Mouse (Mus musculus) hindbrain, embryonic 11.5 days (tissue): ENCODE results near the gene Cacna1e. TPM values are rescaled to one million over a fixed set of nuclear protein-coding genes. Genes with fewer than 3 reads are reported as not detected.

Experiments
- ATAC-seq: fragments of 200-750 bp; cut with Nextera tagmentation; 2 replicates; pipeline ENCODE4 v1.8.0; 2017; ENCODE audit warnings: mild to moderate bottlenecking, moderate TSS enrichment, moderate library complexity; ENCODE audit not compliant: low FRiP score
- DNase-seq: peaks from one replicate; pipeline ENCODE4 v3.0.0-alpha.2; 2015; ENCODE audit warnings: low spot score
- H3K27ac ChIP-seq: fragments of 300-500 bp; sonication (generic); 2 replicates; pipeline ENCODE4 v1.5.1; 2014; ENCODE audit warnings: mild to moderate bottlenecking, low read depth, low read length
- H3K27me3 ChIP-seq: fragments of 300-500 bp; sonication (generic); 2 replicates; pipeline ENCODE4 v1.6.1; 2014; ENCODE audit warnings: mild to moderate bottlenecking, low read length, moderate library complexity, mixed read lengths; ENCODE audit not compliant: control insufficient read depth, insufficient read depth
- H3K36me3 ChIP-seq: fragments of 300-500 bp; sonication (generic); 2 replicates; pipeline ENCODE4 v1.6.1; 2014; ENCODE audit warnings: mild to moderate bottlenecking, low read length, moderate library complexity, mixed read lengths; ENCODE audit not compliant: control insufficient read depth, insufficient read depth
- H3K4me1 ChIP-seq: fragments of 300-500 bp; sonication (generic); replicated peaks from 2 replicates; pipeline ENCODE4 v1.6.1; 2014; ENCODE audit warnings: low read length, mixed read lengths; ENCODE audit not compliant: control insufficient read depth, insufficient read depth
- H3K4me2 ChIP-seq: fragments of 300-500 bp; sonication (generic); replicated peaks from 2 replicates; pipeline ENCODE4 v1.6.1; 2014; ENCODE audit warnings: mild to moderate bottlenecking, low read depth, low read length
- H3K4me3 ChIP-seq: fragments of 300-500 bp; sonication (generic); 2 replicates; pipeline ENCODE4 v1.5.1; 2014; ENCODE audit warnings: low read depth, low read length
- H3K9ac ChIP-seq: fragments of 300-500 bp; sonication (generic); 2 replicates; pipeline ENCODE4 v1.6.1; 2014; ENCODE audit warnings: low read depth, low read length
- H3K9me3 ChIP-seq: fragments of 300-500 bp; sonication (generic); 2 replicates; pipeline ENCODE4 v1.6.1; 2016; ENCODE audit warnings: low read length; ENCODE audit not compliant: control insufficient read depth
- WGBS: fragments of 180-500 bp; shearing (Covaris S2); extraction: QIAGEN DNeasy Blood & Tissue Kit; methylation state at CpG from one replicate; pipeline ENCODE4 v1.1.7; 2014; 5-methylcytosine and 5-hydroxymethylcytosine counted together
- polyA plus RNA-seq: library from polyadenylated mRNA; unstranded; fragments of >200 nt; fragmentation: Nextera tagmentation; extraction: Ambion mirVana; gene quantifications from 2 replicates; pipeline ENCODE4 v1.2.1, GENCODE M21; 2014

The Cacna1e gene
- polyA plus RNA-seq: 2.0 and 3.9 TPM in 2 replicates

- no peak within 1 kb of the TSS for H3K27ac ChIP-seq
Observed at GRCm38 (mm10) chr1:154884275-154885206, at the start of gene Cacna1e. TSS of gene Cacna1e (minus strand) at chr1:154884501.

GRCm38 (mm10) chr1:154918406-154918805 lies 34.1 kb upstream of the Cacna1e start:
- Histone ChIP-seq H3K9me3 (no peaks in the 10 kb centered on the region), H3K4me3 (no peak overlapping the region), H3K27ac (no peak overlapping the region), H3K36me3 (no peaks in the 10 kb centered on the region), H3K27me3 (no peaks in the 10 kb centered on the region), H3K4me2 (no peak overlapping the region), H3K9ac (no peak overlapping the region), H3K4me1 (no peaks in the 10 kb centered on the region)
- WGBS: 83% methylated on average over 2 of the region's 2 CpGs
- DNase-seq (no peak), ATAC-seq (no peak)

More at GRCm38 (mm10) chr1:154884275-154885206, at the start of gene Cacna1e:
- peaks cover 4% of the 10 kb centered on the region for H3K4me1 ChIP-seq
- H3K4me3 ChIP-seq: peak within 1 kb of the TSS; percentile 40
- no peaks in the 10 kb centered on the region for H3K36me3 ChIP-seq
- 7% methylated on average over 31 of the region's 31 CpGs for WGBS
- H3K9me3 ChIP-seq: no peaks in the 10 kb centered on the region
- DNase-seq (peak; percentile 58), ATAC-seq (peak; percentile 55; the same call in 1 of the 2 replicates)
- H3K4me2 ChIP-seq: peak within 1 kb of the TSS; percentile 71
- peaks cover 11% of the 10 kb centered on the region for H3K27me3 ChIP-seq
- H3K9ac ChIP-seq: peak within 1 kb of the TSS; percentile 42

- no peak overlapping the region for H3K4me2 ChIP-seq
- no peaks in the 10 kb centered on the region for H3K4me1 ChIP-seq
- H3K4me3 ChIP-seq: no peak overlapping the region
- no peaks in the 10 kb centered on the region for H3K27me3 ChIP-seq
- DNase-seq (no peak), ATAC-seq (no peak)
- no peak overlapping the region for H3K9ac ChIP-seq
- 84% methylated on average over 6 of the region's 6 CpGs for whole genome bisulfite sequencing
- H3K27ac ChIP-seq: no peak overlapping the region
- no peaks in the 10 kb centered on the region for H3K9me3 ChIP-seq
- H3K36me3 ChIP-seq: no peaks in the 10 kb centered on the region
Observed at GRCm38 (mm10) chr1:154917438-154917837, 33.1 kb upstream of the Cacna1e start.

- Histone ChIP-seq H3K27ac (no peak overlapping the region), H3K4me3 (no peak overlapping the region), H3K4me2 (no peak overlapping the region), H3K9me3 (no peaks in the 10 kb centered on the region), H3K27me3 (no peaks in the 10 kb centered on the region), H3K9ac (no peak overlapping the region), H3K4me1 (no peaks in the 10 kb centered on the region), H3K36me3 (no peaks in the 10 kb centered on the region)
- 88% methylated on average over 2 of the region's 2 CpGs for WGBS
- DNase-seq (no peak), ATAC-seq (no peak)
Observed at GRCm38 (mm10) chr1:154909554-154909953, 25.3 kb upstream of the Cacna1e start.

- H3K9ac ChIP-seq: no peak overlapping the region
- no peak overlapping the region for H3K4me3 ChIP-seq
- H3K27ac ChIP-seq: no peak overlapping the region
- no peaks in the 10 kb centered on the region for H3K36me3 ChIP-seq
- no peaks in the 10 kb centered on the region for H3K4me1 ChIP-seq
- no peaks in the 10 kb centered on the region for H3K9me3 ChIP-seq
- DNase-seq: no peak
- no peaks in the 10 kb centered on the region for H3K27me3 ChIP-seq
- H3K4me2 ChIP-seq: no peak overlapping the region
- ATAC-seq: no peak
- 93% methylated on average over 2 of the region's 2 CpGs for whole genome bisulfite sequencing
Observed at GRCm38 (mm10) chr1:154897390-154897789, 13.1 kb upstream of the Cacna1e start.

GRCm38 (mm10) chr1:154890244-154890643 lies 5.9 kb upstream of the Cacna1e start:
- DNase-seq (no peak), ATAC-seq (no peak)
- Histone ChIP-seq H3K27me3 (no peaks in the 10 kb centered on the region), H3K4me2 (no peak overlapping the region), H3K4me3 (no peak overlapping the region), H3K4me1 (no peaks in the 10 kb centered on the region), H3K9ac (no peak overlapping the region), H3K27ac (no peak overlapping the region), H3K9me3 (no peaks in the 10 kb centered on the region), H3K36me3 (no peaks in the 10 kb centered on the region)
- WGBS: 66% methylated on average over 5 of the region's 5 CpGs

- no peak for ATAC-seq
- H3K36me3 ChIP-seq: no peaks in the 10 kb centered on the region
- no peak overlapping the region for H3K27ac ChIP-seq
- no peak overlapping the region for H3K4me2 ChIP-seq
- no peak overlapping the region for H3K9ac ChIP-seq
- H3K9me3 ChIP-seq: no peaks in the 10 kb centered on the region
- H3K4me1 ChIP-seq: peaks cover 3% of the 10 kb centered on the region
- WGBS: 84% methylated on average over 5 of the region's 5 CpGs
- no peak for DNase-seq
- H3K27me3 ChIP-seq: peaks cover 3% of the 10 kb centered on the region; the same call in 1 of the 2 replicates
- no peak overlapping the region for H3K4me3 ChIP-seq
Observed at GRCm38 (mm10) chr1:154888495-154888894, 4.2 kb upstream of the Cacna1e start.

GRCm38 (mm10) chr1:154888018-154888417 lies 3.7 kb upstream of the Cacna1e start:
- DNase-seq (no peak), ATAC-seq (no peak)
- Histone ChIP-seq H3K9ac (no peak overlapping the region), H3K27ac (no peak overlapping the region), H3K9me3 (no peaks in the 10 kb centered on the region), H3K4me3 (no peak overlapping the region), H3K4me1 (peaks cover 4% of the 10 kb centered on the region), H3K4me2 (no peak overlapping the region), H3K36me3 (no peaks in the 10 kb centered on the region), H3K27me3 (peaks cover 8% of the 10 kb centered on the region)
- 83% methylated on average over 5 of the region's 5 CpGs for WGBS

- Histone ChIP-seq H3K9me3 (no peaks in the 10 kb centered on the region), H3K27ac (no peak overlapping the region), H3K36me3 (no peaks in the 10 kb centered on the region), H3K4me1 (peaks cover 4% of the 10 kb centered on the region), H3K4me3 (no peak overlapping the region), H3K9ac (no peak overlapping the region), H3K27me3 (peaks cover 11% of the 10 kb centered on the region), H3K4me2 (no peak overlapping the region)
- WGBS: 75% methylated on average over 3 of the region's 3 CpGs
- DNase-seq (no peak), ATAC-seq (no peak)
Observed at GRCm38 (mm10) chr1:154887546-154887945, 3.2 kb upstream of the Cacna1e start.
